ENCODE assay signal across 8 mouse cellular contexts in genomic region chr9:66068971-66069391, GRCm38 (mm10). TPM values are rescaled to one million over a fixed set of nuclear protein-coding genes. Genes with fewer than 3 reads are reported as not detected.
DNase-seq lines count a peak whose midpoint lies in the region; ATAC-seq and TF ChIP-seq lines count a peak whose summit lies in the region.

No protein-coding gene starts in this region.

- 0 out of 2 replicates have a peak, but pooled peaks have one; percentile 8 for TF ChIP-seq CTCF in lung, embryonic 14.5 days (IDR thresholded peaks at IDR 0.05; ENCODE audit: low read depth)

- H3K27me3 ChIP-seq in kidney, embryonic 14.5 days (ENCODE audit: control insufficient read depth, insufficient read depth, low read length), result peaks cover 22% of the 10 kb centered on the region
- peaks cover 26% of the 10 kb centered on the region for H3K27me3 ChIP-seq in embryonic facial prominence, embryonic 14.5 days (replicated peaks; ENCODE audit: control insufficient read depth, insufficient read depth, low read length)
- H3K27me3 ChIP-seq in hindbrain, embryonic 16.5 days (replicated peaks; ENCODE audit: control insufficient read depth, insufficient read depth, low read length), result 0 out of 2 replicates have a peak, but pooled peaks cover 8% of the 10 kb centered on the region
- H3K27me3 ChIP-seq in lung, embryonic 14.5 days (ENCODE audit: insufficient read depth, low read length), result peaks cover 23% of the 10 kb centered on the region

- peaks cover 31% of the 10 kb centered on the region for H3K36me3 ChIP-seq in kidney, embryonic 14.5 days (ENCODE audit: control insufficient read depth, insufficient read depth, low read length)
- peaks cover 27% of the 10 kb centered on the region for H3K36me3 ChIP-seq in embryonic facial prominence, embryonic 14.5 days (ENCODE audit: control insufficient read depth, insufficient read depth, low read length)
- peaks cover 27% of the 10 kb centered on the region for H3K36me3 ChIP-seq in hindbrain, embryonic 16.5 days (ENCODE audit: control insufficient read depth, insufficient read depth, low read length)
- peaks cover 31% of the 10 kb centered on the region for H3K36me3 ChIP-seq in lung, embryonic 14.5 days (ENCODE audit: insufficient read depth)

- H3K9ac ChIP-seq in kidney, embryonic 14.5 days (ENCODE audit: low read depth, low read length), result peak overlapping the region; percentile 59; the same call in 1 of the 2 replicates
- peak overlapping the region; percentile 61 for H3K9ac ChIP-seq in embryonic facial prominence, embryonic 14.5 days (ENCODE audit: low read depth, low read length)
- peak overlapping the region; percentile 72 for H3K9ac ChIP-seq in hindbrain, embryonic 16.5 days (ENCODE audit: low read depth, low read length)
- peak overlapping the region; percentile 60 for H3K9ac ChIP-seq in lung, embryonic 14.5 days

- H3K9me3 ChIP-seq in kidney, embryonic 14.5 days (ENCODE audit: control insufficient read depth, low read length), result no peaks in the 10 kb centered on the region
- no peaks in the 10 kb centered on the region for H3K9me3 ChIP-seq in embryonic facial prominence, embryonic 14.5 days (ENCODE audit: control insufficient read depth, low read length)
- H3K9me3 ChIP-seq in hindbrain, embryonic 16.5 days (ENCODE audit: control insufficient read depth, low read length), result no peaks in the 10 kb centered on the region
- H3K9me3 ChIP-seq in lung, embryonic 14.5 days (ENCODE audit: low read depth, low read length), result no peaks in the 10 kb centered on the region

- H3K27ac ChIP-seq in kidney, embryonic 14.5 days (ENCODE audit: low read depth, low read length), result no peak overlapping the region
- no peak overlapping the region for H3K27ac ChIP-seq in embryonic facial prominence, embryonic 14.5 days (replicated peaks; ENCODE audit: low read depth, low read length)
- no peak overlapping the region for H3K27ac ChIP-seq in hindbrain, embryonic 16.5 days (ENCODE audit: low read depth, low read length)
- no peak overlapping the region for H3K27ac ChIP-seq in lung, embryonic 14.5 days (ENCODE audit: low read depth)

- peak overlapping the region; percentile 48 for H3K4me3 ChIP-seq in kidney, embryonic 14.5 days (ENCODE audit: low read length)
- H3K4me3 ChIP-seq in embryonic facial prominence, embryonic 14.5 days (ENCODE audit: low read depth, low read length), result peak overlapping the region; percentile 55
- H3K4me3 ChIP-seq in hindbrain, embryonic 16.5 days (ENCODE audit: low read length), result peak overlapping the region; percentile 62
- H3K4me3 ChIP-seq in lung, embryonic 14.5 days (ENCODE audit: low read depth, low read length), result peak overlapping the region; percentile 57

- peak; percentile 45; the same call in 1 of the 2 replicates for ATAC-seq in kidney, embryonic 14.5 days (ENCODE audit: low FRiP score, low TSS enrichment)
- 0 out of 2 replicates have a peak, but pooled peaks have one; percentile 9 for ATAC-seq in embryonic facial prominence, embryonic 14.5 days (ENCODE audit: low read depth)
- ATAC-seq in hindbrain, embryonic 16.5 days, result peak; percentile 68
- peak; percentile 52 for ATAC-seq in lung, embryonic 14.5 days (ENCODE audit: insufficient read depth)

- peak overlapping the region; percentile 90 for H3K4me2 ChIP-seq in kidney, embryonic 14.5 days (replicated peaks; ENCODE audit: low read depth, low read length)
- peak overlapping the region; percentile 83 for H3K4me2 ChIP-seq in embryonic facial prominence, embryonic 14.5 days (ENCODE audit: low read depth, low read length)
- peak overlapping the region; percentile 93 for H3K4me2 ChIP-seq in hindbrain, embryonic 16.5 days (ENCODE audit: low read length)
- H3K4me2 ChIP-seq in lung, embryonic 14.5 days, result peak overlapping the region; percentile 89

- DNase-seq in kidney, postnatal 14 days, result no peak
- DNase-seq in R1 (ENCODE audit: low read depth, low spot score), result peak; percentile 65
- DNase-seq in embryonic facial prominence, embryonic 14.5 days (ENCODE audit: low spot score), result peak; percentile 52
- DNase-seq in lung, embryonic 14.5 days, result peak; percentile 61
- DNase-seq in retina, postnatal 1 day, result peak; percentile 71
- no peak for DNase-seq in ovary, postnatal 14 days (ENCODE audit: low spot score)

- under 1% methylated on average over 30 of the region's 30 CpGs for WGBS in kidney, embryonic 14.5 days
- under 1% methylated on average over 29 of the region's 30 CpGs for WGBS in embryonic facial prominence, embryonic 14.5 days
- 2% methylated on average over 30 of the region's 30 CpGs for WGBS in hindbrain, embryonic 16.5 days
- WGBS in lung, embryonic 14.5 days, result under 1% methylated on average over 30 of the region's 30 CpGs

- peaks cover 4% of the 10 kb centered on the region; the same call in 1 of the 2 replicates for H3K4me1 ChIP-seq in kidney, embryonic 14.5 days (ENCODE audit: control insufficient read depth, insufficient read depth, low read length)
- peaks cover 4% of the 10 kb centered on the region for H3K4me1 ChIP-seq in embryonic facial prominence, embryonic 14.5 days (ENCODE audit: control insufficient read depth, insufficient read depth, low read length)
- peaks cover 10% of the 10 kb centered on the region for H3K4me1 ChIP-seq in hindbrain, embryonic 16.5 days (ENCODE audit: control insufficient read depth, insufficient read depth, low read depth, low read length)
- no peaks in the 10 kb centered on the region for H3K4me1 ChIP-seq in lung, embryonic 14.5 days (ENCODE audit: insufficient read depth)

RNA-seq across cellular contexts. Expression of gene Snx22, which starts 0.5 kb away (rescaled TPM):
- polyA plus RNA-seq in kidney, embryonic 14.5 days (2014; fragmentation: Nextera tagmentation; extraction: Ambion mirVana), result 0.91 and 1.5 TPM in 2 replicates
- polyA plus RNA-seq in embryonic facial prominence, embryonic 14.5 days (2014; fragmentation: Nextera tagmentation; extraction: Ambion mirVana), result 3.4 and 4.1 TPM in 2 replicates
- polyA plus RNA-seq in hindbrain, embryonic 16.5 days (2015; fragmentation: Nextera tagmentation; extraction: Ambion mirVana), result 12.9 and 14.7 TPM in 2 replicates
- 11.0 and 11.1 TPM in 2 replicates for polyA plus RNA-seq in lung, embryonic 14.5 days (2014; fragmentation: Nextera tagmentation; extraction: Ambion mirVana)

RNA-seq across cellular contexts. Expression of gene Ppib, which starts 9.0 kb away (rescaled TPM):
- 622 and 701 TPM in 2 replicates for polyA plus RNA-seq in kidney, embryonic 14.5 days (2014; fragmentation: Nextera tagmentation; extraction: Ambion mirVana)
- polyA plus RNA-seq in embryonic facial prominence, embryonic 14.5 days (2014; fragmentation: Nextera tagmentation; extraction: Ambion mirVana), result 801 and 834 TPM in 2 replicates
- polyA plus RNA-seq in hindbrain, embryonic 16.5 days (2015; fragmentation: Nextera tagmentation; extraction: Ambion mirVana), result 362 and 376 TPM in 2 replicates
- polyA plus RNA-seq in lung, embryonic 14.5 days (2014; fragmentation: Nextera tagmentation; extraction: Ambion mirVana), result 654 and 655 TPM in 2 replicates

RNA-seq across cellular contexts. Expression of gene Snx1, which starts 57.4 kb away (rescaled TPM):
- polyA plus RNA-seq in kidney, embryonic 14.5 days (2014; fragmentation: Nextera tagmentation; extraction: Ambion mirVana), result 90.1 and 130 TPM in 2 replicates
- 139 and 143 TPM in 2 replicates for polyA plus RNA-seq in embryonic facial prominence, embryonic 14.5 days (2014; fragmentation: Nextera tagmentation; extraction: Ambion mirVana)
- 73.5 and 77.2 TPM in 2 replicates for polyA plus RNA-seq in hindbrain, embryonic 16.5 days (2015; fragmentation: Nextera tagmentation; extraction: Ambion mirVana)
- 116 TPM in 2 replicates for polyA plus RNA-seq in lung, embryonic 14.5 days (2014; fragmentation: Nextera tagmentation; extraction: Ambion mirVana)

RNA-seq across cellular contexts. Expression of gene Ciao2a, which starts 57.4 kb away (rescaled TPM):
- 164 and 171 TPM in 2 replicates for polyA plus RNA-seq in kidney, embryonic 14.5 days (2014; fragmentation: Nextera tagmentation; extraction: Ambion mirVana)
- 112 and 119 TPM in 2 replicates for polyA plus RNA-seq in embryonic facial prominence, embryonic 14.5 days (2014; fragmentation: Nextera tagmentation; extraction: Ambion mirVana)
- 64.0 and 69.2 TPM in 2 replicates for polyA plus RNA-seq in hindbrain, embryonic 16.5 days (2015; fragmentation: Nextera tagmentation; extraction: Ambion mirVana)
- polyA plus RNA-seq in lung, embryonic 14.5 days (2014; fragmentation: Nextera tagmentation; extraction: Ambion mirVana), result 145 and 151 TPM in 2 replicates

Comparison
In these comparisons a context has a peak if more than half of its experiments do, and no peak if none do; other contexts are left out.
1. ATAC-seq: peak in every context shown above with its lines; median percentile 68 in hindbrain, embryonic 16.5 days; 52 in lung, embryonic 14.5 days; 45 in kidney, embryonic 14.5 days; 9 in embryonic facial prominence, embryonic 14.5 days.
2. DNase-seq: peak in R1 (single experiment), embryonic facial prominence, embryonic 14.5 days (single experiment), lung, embryonic 14.5 days (single experiment) and retina, postnatal 1 day (single experiment); none in kidney, postnatal 14 days (single experiment) and ovary, postnatal 14 days (single experiment).
3. Peak in every context shown above with its lines, with median percentiles within 50 percentile points of each other: H3K4me2 ChIP-seq, H3K4me3 ChIP-seq and H3K9ac ChIP-seq.